Mouse (Mus musculus) heart, embryonic 15.5 days (tissue): ENCODE results near the gene P2rx2. TPM values are rescaled to one million over a fixed set of nuclear protein-coding genes. Genes with fewer than 3 reads are reported as not detected.

Experiments used
- ATAC-seq: fragments of 200-750 bp; cut with Nextera tagmentation; replicated peaks from 2 replicates; pipeline ENCODE4 v1.8.0; 2017; ENCODE audit warnings: low read depth, moderate TSS enrichment; ENCODE audit not compliant: insufficient number of reproducible peaks, insufficient read depth, low FRiP score
- H3K27ac ChIP-seq: fragments of 300-500 bp; sonication (generic); 2 replicates; pipeline ENCODE4 v1.5.1; 2015; ENCODE audit warnings: mild to moderate bottlenecking, inconsistent platforms
- H3K27me3 ChIP-seq: fragments of 300-500 bp; sonication (generic); 2 replicates; pipeline ENCODE4 v1.6.1; 2015; ENCODE audit warnings: inconsistent platforms
- H3K36me3 ChIP-seq: fragments of 300-500 bp; sonication (generic); 2 replicates; pipeline ENCODE4 v1.6.1; 2015; ENCODE audit warnings: mild to moderate bottlenecking, inconsistent platforms
- H3K4me1 ChIP-seq: fragments of 300-500 bp; sonication (generic); replicated peaks from 2 replicates; pipeline ENCODE4 v1.6.1; 2015; ENCODE audit warnings: inconsistent platforms
- H3K4me2 ChIP-seq: fragments of 300-500 bp; sonication (generic); 2 replicates; pipeline ENCODE4 v1.6.1; 2015; ENCODE audit warnings: inconsistent platforms, mild to moderate bottlenecking, moderate library complexity
- H3K4me3 ChIP-seq: fragments of 300-500 bp; sonication (generic); 2 replicates; pipeline ENCODE4 v1.5.1; 2015; ENCODE audit warnings: mild to moderate bottlenecking, inconsistent platforms
- H3K9ac ChIP-seq: fragments of 300-500 bp; sonication (generic); 2 replicates; pipeline ENCODE4 v1.6.1; 2015; ENCODE audit warnings: mild to moderate bottlenecking, inconsistent platforms
- H3K9me3 ChIP-seq: fragments of 300-500 bp; sonication (generic); replicated peaks from 2 replicates; pipeline ENCODE4 v1.6.1; 2016; ENCODE audit warnings: inconsistent platforms
- WGBS: fragments of 180-500 bp; shearing (Covaris S2); methylation state at CpG from one replicate; pipeline ENCODE4 v1.1.7; 2015; ENCODE audit warnings: mixed read lengths; 5-methylcytosine and 5-hydroxymethylcytosine counted together
- polyA plus RNA-seq: library from polyadenylated mRNA; unstranded; fragments of >200 nt; fragmentation: Nextera tagmentation; extraction: Ambion mirVana; gene quantifications from 2 replicates; pipeline ENCODE4 v1.2.1, GENCODE M21; 2015

The P2rx2 gene
- polyA plus RNA-seq, 1 experiment from 2014 or later: 0.50 TPM

- Histone ChIP-seq H3K27ac (no peak overlapping the region), H3K4me1 (peaks cover 14% of the 10 kb centered on the region), H3K9me3 (no peaks in the 10 kb centered on the region), H3K36me3 (peaks cover 13% of the 10 kb centered on the region), H3K27me3 (no peaks in the 10 kb centered on the region), H3K4me2 (peak overlapping the region; percentile 97), H3K4me3 (peak overlapping the region; percentile 61), H3K9ac (peak overlapping the region; percentile 68)
- ATAC-seq: no peak; the same call in 1 of the 2 replicates
- WGBS: 47% methylated on average over 11 of the region's 11 CpGs
Observed at GRCm38 (mm10) chr5:110363822-110364545, 21.0 kb upstream of the P2rx2 start.

- peaks cover 14% of the 10 kb centered on the region for H3K4me1 ChIP-seq
- WGBS: 2% methylated on average over 70 of the region's 72 CpGs
- peak overlapping the region; percentile 61 for H3K4me3 ChIP-seq
- peak overlapping the region; percentile 55; the same call in 1 of the 2 replicates for H3K27ac ChIP-seq
- peak overlapping the region; percentile 68 for H3K9ac ChIP-seq
- H3K27me3 ChIP-seq: no peaks in the 10 kb centered on the region
- peak overlapping the region; percentile 97 for H3K4me2 ChIP-seq
- peaks cover 13% of the 10 kb centered on the region for H3K36me3 ChIP-seq
- H3K9me3 ChIP-seq: no peaks in the 10 kb centered on the region
- peak; percentile 83 for ATAC-seq
Observed at GRCm38 (mm10) chr5:110363179-110363821, 20.3 kb upstream of the P2rx2 start.

- Histone ChIP-seq H3K36me3 (peaks cover 10% of the 10 kb centered on the region), H3K9me3 (no peaks in the 10 kb centered on the region), H3K4me3 (peak overlapping the region; percentile 61), H3K27me3 (no peaks in the 10 kb centered on the region), H3K4me2 (peak overlapping the region; percentile 97), H3K4me1 (peaks cover 14% of the 10 kb centered on the region), H3K27ac (peak overlapping the region; percentile 55; the same call in 1 of the 2 replicates), H3K9ac (peak overlapping the region; percentile 68)
- no peak for ATAC-seq
- 2% methylated on average over 28 of the region's 28 CpGs for WGBS
Observed at GRCm38 (mm10) chr5:110362813-110363178, 19.8 kb upstream of the P2rx2 start.

- ATAC-seq: no peak
- WGBS: 60% methylated on average over 6 of the region's 6 CpGs
- H3K9ac ChIP-seq: no peak overlapping the region
- no peak overlapping the region for H3K4me2 ChIP-seq
- H3K27me3 ChIP-seq: 0 out of 2 replicates have a peak, but pooled peaks cover 3% of the 10 kb centered on the region
- H3K4me1 ChIP-seq: peaks cover 14% of the 10 kb centered on the region
- H3K27ac ChIP-seq: no peak overlapping the region
- H3K4me3 ChIP-seq: no peak overlapping the region
- H3K9me3 ChIP-seq: no peaks in the 10 kb centered on the region
- no peaks in the 10 kb centered on the region; the same call in 1 of the 2 replicates for H3K36me3 ChIP-seq
Observed at GRCm38 (mm10) chr5:110361465-110361864, 18.5 kb upstream of the P2rx2 start.

GRCm38 (mm10) chr5:110357531-110358179 is 14.6 kb upstream of the P2rx2 start:
- Histone ChIP-seq H3K36me3 (no peaks in the 10 kb centered on the region), H3K4me2 (no peak overlapping the region), H3K27ac (no peak overlapping the region), H3K27me3 (peaks cover 21% of the 10 kb centered on the region), H3K4me3 (no peak overlapping the region), H3K4me1 (peaks cover 2% of the 10 kb centered on the region; the same call in 1 of the 2 replicates), H3K9me3 (no peaks in the 10 kb centered on the region), H3K9ac (no peak overlapping the region)
- 34% methylated on average over 9 of the region's 9 CpGs for WGBS
- ATAC-seq: no peak

- Histone ChIP-seq H3K27ac (no peak overlapping the region), H3K4me2 (no peak overlapping the region), H3K4me1 (peaks cover 2% of the 10 kb centered on the region; the same call in 1 of the 2 replicates), H3K9ac (no peak overlapping the region), H3K36me3 (no peaks in the 10 kb centered on the region), H3K9me3 (no peaks in the 10 kb centered on the region), H3K4me3 (no peak overlapping the region), H3K27me3 (peaks cover 21% of the 10 kb centered on the region)
- no peak for ATAC-seq
- WGBS: 13% methylated on average over 7 of the region's 7 CpGs
Observed at GRCm38 (mm10) chr5:110354716-110355115, 11.7 kb upstream of the P2rx2 start.

- H3K4me3 ChIP-seq: no peak overlapping the region
- no peaks in the 10 kb centered on the region for H3K36me3 ChIP-seq
- no peak overlapping the region for H3K4me2 ChIP-seq
- H3K9ac ChIP-seq: no peak overlapping the region
- H3K4me1 ChIP-seq: peaks cover 12% of the 10 kb centered on the region
- 71% methylated on average over 8 of the region's 8 CpGs for WGBS
- ATAC-seq: no peak
- peaks cover 39% of the 10 kb centered on the region for H3K27me3 ChIP-seq
- H3K9me3 ChIP-seq: no peaks in the 10 kb centered on the region
- no peak overlapping the region for H3K27ac ChIP-seq
Observed at GRCm38 (mm10) chr5:110347006-110347405, 4.0 kb upstream of the P2rx2 start.

- Histone ChIP-seq H3K27me3 (peaks cover 51% of the 10 kb centered on the region), H3K4me1 (peaks cover 12% of the 10 kb centered on the region), H3K36me3 (no peaks in the 10 kb centered on the region), H3K27ac (no peak overlapping the region), H3K4me3 (no peak overlapping the region), H3K9me3 (no peaks in the 10 kb centered on the region), H3K4me2 (no peak overlapping the region), H3K9ac (no peak overlapping the region)
- WGBS: 81% methylated on average over 4 of the region's 4 CpGs
- no peak for ATAC-seq
Observed at GRCm38 (mm10) chr5:110345553-110345952, 2.5 kb upstream of the P2rx2 start.

GRCm38 (mm10) chr5:110344524-110344923 is 1.5 kb upstream of the P2rx2 start, which contains the start of gene Lrcol1:
Lrcol1 (plus strand) TSS chr5:110344730.
- 66% methylated on average over 4 of the region's 4 CpGs for WGBS
- H3K4me1 ChIP-seq: peaks cover 12% of the 10 kb centered on the region
- H3K36me3 ChIP-seq: no peaks in the 10 kb centered on the region
- H3K27me3 ChIP-seq: peaks cover 51% of the 10 kb centered on the region
- H3K9ac ChIP-seq: no peak within 1 kb of the TSS
- no peak for ATAC-seq
- no peaks in the 10 kb centered on the region for H3K9me3 ChIP-seq
- H3K4me2 ChIP-seq: no peak within 1 kb of the TSS
- H3K27ac ChIP-seq: no peak within 1 kb of the TSS
- no peak within 1 kb of the TSS for H3K4me3 ChIP-seq

GRCm38 (mm10) chr5:110338792-110339191 is 4.2 kb downstream of the P2rx2 start:
- WGBS: 65% methylated on average over 2 of the region's 2 CpGs
- no peaks in the 10 kb centered on the region for H3K9me3 ChIP-seq
- H3K4me2 ChIP-seq: no peak overlapping the region
- H3K36me3 ChIP-seq: peaks cover 26% of the 10 kb centered on the region
- peaks cover 30% of the 10 kb centered on the region for H3K27me3 ChIP-seq
- no peak for ATAC-seq
- no peak overlapping the region for H3K9ac ChIP-seq
- peaks cover 16% of the 10 kb centered on the region for H3K4me1 ChIP-seq
- H3K4me3 ChIP-seq: no peak overlapping the region
- no peak overlapping the region for H3K27ac ChIP-seq

GRCm38 (mm10) chr5:110330508-110330907 is 12.5 kb downstream of the P2rx2 start:
- WGBS: 83% methylated on average over 3 of the region's 3 CpGs
- no peak overlapping the region for H3K4me2 ChIP-seq
- peaks cover 65% of the 10 kb centered on the region for H3K36me3 ChIP-seq
- H3K9me3 ChIP-seq: no peaks in the 10 kb centered on the region
- H3K27ac ChIP-seq: no peak overlapping the region
- H3K9ac ChIP-seq: no peak overlapping the region
- no peaks in the 10 kb centered on the region for H3K4me1 ChIP-seq
- H3K27me3 ChIP-seq: no peaks in the 10 kb centered on the region
- no peak for ATAC-seq
- no peak overlapping the region for H3K4me3 ChIP-seq
